Mouse (Mus musculus) neural tube, embryonic 14.5 days (tissue): ENCODE results near the gene Traf3ip3. TPM values are rescaled to one million over a fixed set of nuclear protein-coding genes. Genes with fewer than 3 reads are reported as not detected.
A peak's percentile ranks its signal among the peaks of the same experiment; 100 is the strongest.

ENCODE experiments used
- ATAC-seq: fragments of 200-750 bp; cut with Nextera tagmentation; 2 replicates; pipeline ENCODE4 v1.8.0; 2017; ENCODE audit warnings: low read depth, mild to moderate bottlenecking, moderate TSS enrichment, moderate library complexity
- H3K27ac ChIP-seq: fragments of 300-500 bp; sonication (generic); 2 replicates; pipeline ENCODE4 v1.5.1; 2014; ENCODE audit warnings: low read depth, mild to moderate bottlenecking, control low read depth, low read length, moderate library complexity, mixed read lengths
- H3K27me3 ChIP-seq: fragments of 300-500 bp; sonication (generic); 2 replicates; pipeline ENCODE4 v1.6.1; 2014; ENCODE audit warnings: low read length; ENCODE audit not compliant: control insufficient read depth, insufficient read depth
- H3K36me3 ChIP-seq: fragments of 300-500 bp; sonication (generic); 2 replicates; pipeline ENCODE4 v1.6.1; 2014; ENCODE audit warnings: low read length, mixed read lengths; ENCODE audit not compliant: control insufficient read depth, insufficient read depth
- H3K4me1 ChIP-seq: fragments of 300-500 bp; sonication (generic); 2 replicates; pipeline ENCODE4 v1.6.1; 2014; ENCODE audit warnings: low read length; ENCODE audit not compliant: control insufficient read depth, insufficient read depth
- H3K4me2 ChIP-seq: fragments of 300-500 bp; sonication (generic); 2 replicates; pipeline ENCODE4 v1.6.1; 2014; ENCODE audit warnings: mild to moderate bottlenecking, low read depth, low read length, control low read depth
- H3K4me3 ChIP-seq: fragments of 300-500 bp; sonication (generic); 2 replicates; pipeline ENCODE4 v1.5.1; 2014; ENCODE audit warnings: low read depth, low read length, control low read depth, mixed read lengths
- H3K9ac ChIP-seq: fragments of 300-500 bp; sonication (generic); replicated peaks from 2 replicates; pipeline ENCODE4 v1.6.1; 2014; ENCODE audit warnings: low read depth, mild to moderate bottlenecking, control low read depth, low read length, mixed read lengths
- H3K9me3 ChIP-seq: fragments of 300-500 bp; sonication (generic); 2 replicates; pipeline ENCODE4 v1.6.1; 2016; ENCODE audit warnings: low read length; ENCODE audit not compliant: control insufficient read depth
- WGBS: fragments of 180-500 bp; shearing (Covaris S2); extraction: QIAGEN DNeasy Blood & Tissue Kit; methylation state at CpG from one replicate; pipeline ENCODE4 v1.1.7; 2014; 5-methylcytosine and 5-hydroxymethylcytosine counted together
- polyA plus RNA-seq: library from polyadenylated mRNA; unstranded; fragments of >200 nt; fragmentation: Nextera tagmentation; extraction: Ambion mirVana; gene quantifications from 2 replicates; pipeline ENCODE4 v1.2.1, GENCODE M21; 2014

Traf3ip3 gene
- polyA plus RNA-seq, 1 experiment from 2014 or later, result 1.1 TPM

DNA sequence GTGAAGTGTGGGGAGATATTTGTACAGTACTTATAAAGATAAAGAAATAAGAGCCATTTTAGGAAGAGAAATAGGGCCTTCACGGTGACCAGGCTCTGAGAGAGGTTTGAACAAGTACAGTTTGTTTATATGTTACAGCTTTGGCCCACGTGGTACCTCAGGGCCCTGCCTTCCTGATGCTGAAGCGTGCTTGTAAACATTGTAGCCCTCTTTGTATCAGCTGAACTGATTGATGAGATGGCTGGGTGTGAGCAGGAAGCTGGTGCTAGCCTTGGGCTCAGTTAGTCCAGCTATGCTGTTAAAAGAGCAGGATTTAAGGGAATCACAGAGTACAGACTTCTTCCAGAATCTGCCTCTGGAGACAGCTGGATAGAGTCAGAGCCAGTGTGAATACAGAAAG lies 42.3 kb downstream of the Traf3ip3 start:
- H3K4me3 ChIP-seq, result no peak overlapping the region
- no peak overlapping the region for H3K9ac ChIP-seq
- no peak for ATAC-seq
- no peak overlapping the region for H3K4me2 ChIP-seq
- 62% methylated on average over 3 of the region's 3 CpGs for WGBS
- peaks cover under 1% of the 10 kb centered on the region; the same call in 1 of the 2 replicates for H3K27me3 ChIP-seq
- no peaks in the 10 kb centered on the region for H3K9me3 ChIP-seq
- no peak overlapping the region for H3K27ac ChIP-seq
- no peaks in the 10 kb centered on the region for H3K4me1 ChIP-seq
- H3K36me3 ChIP-seq, result no peaks in the 10 kb centered on the region

DNA sequence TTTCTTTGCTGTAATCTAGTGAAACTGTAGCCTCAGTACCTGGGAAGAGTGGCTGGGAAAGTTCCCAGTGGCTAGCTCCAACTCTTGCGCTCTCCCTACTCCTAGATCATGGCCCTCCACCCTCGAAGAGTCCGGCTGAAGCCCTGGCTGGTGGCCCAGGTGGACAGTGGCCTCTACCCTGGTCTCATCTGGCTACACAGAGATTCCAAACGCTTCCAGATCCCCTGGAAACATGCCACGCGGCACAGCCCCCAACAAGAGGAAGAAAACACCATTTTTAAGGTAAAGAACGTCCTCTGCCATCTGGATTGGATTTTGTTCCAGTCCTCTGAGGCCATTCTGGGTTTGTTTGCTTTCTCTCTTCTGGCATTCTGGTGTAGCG lies 44.4 kb downstream of the Traf3ip3 start:
- Histone ChIP-seq H3K9ac (no peak overlapping the region), H3K27ac (no peak overlapping the region), H3K4me2 (no peak overlapping the region), H3K9me3 (no peaks in the 10 kb centered on the region), H3K4me3 (no peak overlapping the region), H3K36me3 (no peaks in the 10 kb centered on the region), H3K27me3 (peaks cover 20% of the 10 kb centered on the region), H3K4me1 (no peaks in the 10 kb centered on the region; the same call in 1 of the 2 replicates)
- 82% methylated on average over 8 of the region's 8 CpGs for WGBS
- ATAC-seq, result no peak

- H3K9me3 ChIP-seq, result no peaks in the 10 kb centered on the region
- H3K4me1 ChIP-seq, result no peaks in the 10 kb centered on the region; the same call in 1 of the 2 replicates
- WGBS, result 89% methylated on average over 15 of the region's 15 CpGs
- no peak overlapping the region for H3K4me3 ChIP-seq
- peaks cover 20% of the 10 kb centered on the region for H3K27me3 ChIP-seq
- ATAC-seq, result no peak
- no peak overlapping the region for H3K4me2 ChIP-seq
- no peak overlapping the region for H3K27ac ChIP-seq
- H3K36me3 ChIP-seq, result no peaks in the 10 kb centered on the region
- no peak overlapping the region for H3K9ac ChIP-seq
Observed at GRCm38 (mm10) chr1:193156316-193157110, 45.0 kb downstream of the Traf3ip3 start.

- Histone ChIP-seq H3K27me3 (peaks cover 20% of the 10 kb centered on the region), H3K4me1 (no peaks in the 10 kb centered on the region; the same call in 1 of the 2 replicates), H3K9me3 (no peaks in the 10 kb centered on the region), H3K4me3 (no peak overlapping the region), H3K27ac (no peak overlapping the region), H3K4me2 (no peak overlapping the region), H3K36me3 (no peaks in the 10 kb centered on the region), H3K9ac (no peak overlapping the region)
- ATAC-seq, result no peak
- WGBS, result 23% methylated on average over 16 of the region's 16 CpGs
Observed at GRCm38 (mm10) chr1:193153561-193153960, 47.9 kb downstream of the Traf3ip3 start.

GRCm38 (mm10) chr1:193152872-193153271 lies 48.6 kb downstream of the Traf3ip3 start, which contains the start of gene Irf6:
Gene Irf6, plus strand, starts transcription at chr1:193153111.
- H3K4me2 ChIP-seq, result peak within 1 kb of the TSS; percentile 35
- H3K36me3 ChIP-seq, result no peaks in the 10 kb centered on the region
- peak; percentile 54; the same call in 1 of the 2 replicates for ATAC-seq
- under 1% methylated on average over 30 of the region's 30 CpGs for WGBS
- H3K4me1 ChIP-seq, result no peaks in the 10 kb centered on the region; the same call in 1 of the 2 replicates
- H3K9ac ChIP-seq, result no peak within 1 kb of the TSS
- H3K27ac ChIP-seq, result no peak within 1 kb of the TSS
- H3K27me3 ChIP-seq, result peaks cover 20% of the 10 kb centered on the region
- H3K4me3 ChIP-seq, result peak within 1 kb of the TSS; percentile 7; the same call in 1 of the 2 replicates
- no peaks in the 10 kb centered on the region for H3K9me3 ChIP-seq

DNA sequence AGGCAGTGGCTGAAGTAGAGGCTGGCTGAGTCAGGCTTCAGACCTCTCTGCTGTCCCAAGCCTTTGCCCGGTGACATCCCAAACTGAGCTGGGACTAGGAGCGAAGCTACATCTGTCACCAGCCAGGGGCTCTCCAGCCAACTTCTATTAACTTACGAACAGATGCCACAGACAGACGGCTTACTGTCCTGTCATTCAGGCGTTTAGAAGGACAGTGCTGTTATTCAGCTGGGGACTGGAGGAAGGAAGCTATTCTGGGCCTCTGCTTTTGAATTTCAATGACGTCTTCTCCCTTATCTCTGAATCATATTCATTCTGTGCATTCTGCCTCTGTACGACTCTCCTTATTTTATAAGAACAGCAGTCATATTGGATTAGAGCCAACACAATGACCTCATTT lies 50.4 kb downstream of the Traf3ip3 start:
- Histone ChIP-seq H3K27me3 (peaks cover 20% of the 10 kb centered on the region), H3K9me3 (no peaks in the 10 kb centered on the region), H3K27ac (no peak overlapping the region), H3K4me1 (no peaks in the 10 kb centered on the region; the same call in 1 of the 2 replicates), H3K4me3 (no peak overlapping the region), H3K36me3 (no peaks in the 10 kb centered on the region), H3K9ac (no peak overlapping the region), H3K4me2 (no peak overlapping the region)
- 35% methylated on average over 7 of the region's 7 CpGs for WGBS
- no peak for ATAC-seq

GRCm38 (mm10) chr1:193149231-193149630 lies 52.3 kb downstream of the Traf3ip3 start:
- WGBS, result 81% methylated on average over 3 of the region's 3 CpGs
- H3K9ac ChIP-seq, result no peak overlapping the region
- H3K9me3 ChIP-seq, result no peaks in the 10 kb centered on the region
- no peak overlapping the region for H3K27ac ChIP-seq
- no peaks in the 10 kb centered on the region for H3K36me3 ChIP-seq
- no peaks in the 10 kb centered on the region; the same call in 1 of the 2 replicates for H3K4me1 ChIP-seq
- no peak overlapping the region for H3K4me3 ChIP-seq
- H3K4me2 ChIP-seq, result no peak overlapping the region
- H3K27me3 ChIP-seq, result peaks cover 20% of the 10 kb centered on the region
- ATAC-seq, result no peak

GRCm38 (mm10) chr1:193146416-193146815 lies 55.1 kb downstream of the Traf3ip3 start:
- Histone ChIP-seq H3K36me3 (no peaks in the 10 kb centered on the region), H3K9me3 (no peaks in the 10 kb centered on the region), H3K27me3 (no peaks in the 10 kb centered on the region), H3K4me1 (no peaks in the 10 kb centered on the region), H3K4me3 (no peak overlapping the region), H3K27ac (no peak overlapping the region), H3K9ac (no peak overlapping the region), H3K4me2 (no peak overlapping the region)
- no peak for ATAC-seq
- WGBS, result 85% methylated on average over 1 of the region's 1 CpGs

DNA sequence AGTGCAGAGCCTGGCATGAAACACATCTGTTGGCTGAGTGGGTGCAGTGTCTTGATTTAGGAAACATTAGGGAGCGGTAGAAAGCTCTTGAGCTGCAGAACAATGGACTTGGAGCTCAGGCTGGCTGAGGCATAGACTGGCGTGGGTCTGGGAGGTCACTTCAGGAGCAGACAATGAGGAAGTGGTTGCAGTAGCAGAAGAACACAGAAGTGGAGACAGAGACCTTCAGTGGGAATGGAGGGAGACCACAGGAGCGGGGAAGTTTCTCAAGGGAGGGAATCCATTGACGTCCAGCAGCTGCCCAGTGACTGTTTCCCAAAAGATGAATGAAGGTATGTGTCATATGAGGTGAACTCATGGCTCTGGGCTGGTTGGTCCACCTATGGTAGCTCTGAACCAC lies 56.4 kb downstream of the Traf3ip3 start:
- no peak overlapping the region for H3K4me3 ChIP-seq
- no peak overlapping the region for H3K9ac ChIP-seq
- ATAC-seq, result no peak
- no peak overlapping the region for H3K27ac ChIP-seq
- no peaks in the 10 kb centered on the region for H3K4me1 ChIP-seq
- 83% methylated on average over 4 of the region's 4 CpGs for WGBS
- no peaks in the 10 kb centered on the region for H3K36me3 ChIP-seq
- no peaks in the 10 kb centered on the region for H3K27me3 ChIP-seq
- H3K4me2 ChIP-seq, result no peak overlapping the region
- no peaks in the 10 kb centered on the region for H3K9me3 ChIP-seq
